Mouse (Mus musculus): ENCODE results near the gene Cbx2. TPM values are rescaled to one million over a fixed set of nuclear protein-coding genes. Genes with fewer than 3 reads are reported as not detected.

The Cbx2 gene
- total and polyA plus RNA-seq, 2 experiments, result 2.9 to 3.9 TPM

- WGBS, result 4% methylated on average over 58 of the region's 58 CpGs
- TF ChIP-seq CTCF (IDR thresholded peaks at IDR 0.05; ENCODE audit: low read depth, low read length), result peak; percentile 57
- TF ChIP-seq POLR2A (IDR thresholded peaks at IDR 0.05; ENCODE audit: extremely low read depth, insufficient read depth, low read length), result no peak
- no peak overlapping the region for H3K27ac ChIP-seq (replicated peaks; ENCODE audit: insufficient read depth, low read depth, low read length)
- H3K27me3 ChIP-seq (ENCODE audit: control insufficient read depth, insufficient read depth, low read length), result peaks cover 16% of the 10 kb centered on the region; the same call in 1 of the 2 replicates
- no peaks in the 10 kb centered on the region for H3K79me2 ChIP-seq (ENCODE audit: control insufficient read depth, insufficient read depth, low read length)
- no peak for DNase-seq (ENCODE audit: extremely low read depth, low read depth, low spot score)
- H3K4me1 ChIP-seq (ENCODE audit: control insufficient read depth, insufficient read depth, low read length), result no peaks in the 10 kb centered on the region
- no peak overlapping the region for H3K9ac ChIP-seq (ENCODE audit: low read depth, low read length)
- no peak overlapping the region for H3K4me3 ChIP-seq (ENCODE audit: insufficient read depth, low read depth, low read length)
- no peaks in the 10 kb centered on the region for H3K36me3 ChIP-seq (ENCODE audit: control insufficient read depth, insufficient read depth, low read length)
Observed at GRCm38 (mm10) chr11:119058041-119058995, 35.6 kb downstream of the Cbx2 start.

GRCm38 (mm10) chr11:119059256-119059655 is 36.5 kb downstream of the Cbx2 start:
- H3K36me3 ChIP-seq (ENCODE audit: control insufficient read depth, insufficient read depth, low read length), result no peaks in the 10 kb centered on the region
- no peak overlapping the region for H3K4me3 ChIP-seq (ENCODE audit: insufficient read depth, low read depth, low read length)
- TF ChIP-seq CTCF (IDR thresholded peaks at IDR 0.05; ENCODE audit: low read depth, low read length) (no peak), POLR2A (IDR thresholded peaks at IDR 0.05; ENCODE audit: extremely low read depth, insufficient read depth, low read length) (no peak)
- no peak overlapping the region for H3K9ac ChIP-seq (ENCODE audit: low read depth, low read length)
- no peaks in the 10 kb centered on the region for H3K79me2 ChIP-seq (ENCODE audit: control insufficient read depth, insufficient read depth, low read length)
- 27% methylated on average over 3 of the region's 3 CpGs for WGBS
- DNase-seq (ENCODE audit: extremely low read depth, low read depth, low spot score), result no peak
- no peak overlapping the region for H3K27ac ChIP-seq (replicated peaks; ENCODE audit: insufficient read depth, low read depth, low read length)
- H3K27me3 ChIP-seq (ENCODE audit: control insufficient read depth, insufficient read depth, low read length), result peaks cover 13% of the 10 kb centered on the region; the same call in 1 of the 2 replicates
- H3K4me1 ChIP-seq (ENCODE audit: control insufficient read depth, insufficient read depth, low read length), result no peaks in the 10 kb centered on the region

GRCm38 (mm10) chr11:119066841-119067240 is 44.1 kb downstream of the Cbx2 start:
- TF ChIP-seq CTCF (IDR thresholded peaks at IDR 0.05; ENCODE audit: low read depth, low read length), result no peak
- TF ChIP-seq POLR2A (IDR thresholded peaks at IDR 0.05; ENCODE audit: extremely low read depth, insufficient read depth, low read length), result no peak
- no peaks in the 10 kb centered on the region for H3K79me2 ChIP-seq (ENCODE audit: control insufficient read depth, insufficient read depth, low read length)
- H3K4me1 ChIP-seq (ENCODE audit: control insufficient read depth, insufficient read depth, low read length), result no peaks in the 10 kb centered on the region
- H3K9ac ChIP-seq (ENCODE audit: low read depth, low read length), result no peak overlapping the region
- no peaks in the 10 kb centered on the region for H3K36me3 ChIP-seq (ENCODE audit: control insufficient read depth, insufficient read depth, low read length)
- H3K27me3 ChIP-seq (ENCODE audit: control insufficient read depth, insufficient read depth, low read length), result no peaks in the 10 kb centered on the region
- WGBS, result 90% methylated on average over 8 of the region's 8 CpGs
- H3K27ac ChIP-seq (replicated peaks; ENCODE audit: insufficient read depth, low read depth, low read length), result no peak overlapping the region
- DNase-seq (ENCODE audit: extremely low read depth, low read depth, low spot score), result no peak
- no peak overlapping the region for H3K4me3 ChIP-seq (ENCODE audit: insufficient read depth, low read depth, low read length)

- DNase-seq (ENCODE audit: extremely low read depth, low read depth, low spot score), result no peak
- H3K9ac ChIP-seq (ENCODE audit: low read depth, low read length), result no peak overlapping the region
- 74% methylated on average over 7 of the region's 7 CpGs for WGBS
- no peak overlapping the region for H3K4me3 ChIP-seq (ENCODE audit: insufficient read depth, low read depth, low read length)
- TF ChIP-seq POLR2A (IDR thresholded peaks at IDR 0.05; ENCODE audit: extremely low read depth, insufficient read depth, low read length), result no peak
- TF ChIP-seq CTCF (IDR thresholded peaks at IDR 0.05; ENCODE audit: low read depth, low read length), result no peak
- H3K4me1 ChIP-seq (ENCODE audit: control insufficient read depth, insufficient read depth, low read length), result no peaks in the 10 kb centered on the region
- H3K79me2 ChIP-seq (ENCODE audit: control insufficient read depth, insufficient read depth, low read length), result no peaks in the 10 kb centered on the region
- H3K27me3 ChIP-seq (ENCODE audit: control insufficient read depth, insufficient read depth, low read length), result no peaks in the 10 kb centered on the region
- no peaks in the 10 kb centered on the region for H3K36me3 ChIP-seq (ENCODE audit: control insufficient read depth, insufficient read depth, low read length)
- H3K27ac ChIP-seq (replicated peaks; ENCODE audit: insufficient read depth, low read depth, low read length), result no peak overlapping the region
Observed at GRCm38 (mm10) chr11:119072239-119072638, 49.5 kb downstream of the Cbx2 start.

GRCm38 (mm10) chr11:119072986-119073385 is 50.2 kb downstream of the Cbx2 start:
- TF ChIP-seq POLR2A (IDR thresholded peaks at IDR 0.05; ENCODE audit: extremely low read depth, insufficient read depth, low read length) (no peak), CTCF (IDR thresholded peaks at IDR 0.05; ENCODE audit: low read depth, low read length) (no peak)
- no peak for DNase-seq (ENCODE audit: extremely low read depth, low read depth, low spot score)
- Histone ChIP-seq H3K4me1 (ENCODE audit: control insufficient read depth, insufficient read depth, low read length) (no peaks in the 10 kb centered on the region), H3K36me3 (ENCODE audit: control insufficient read depth, insufficient read depth, low read length) (no peaks in the 10 kb centered on the region), H3K4me3 (ENCODE audit: insufficient read depth, low read depth, low read length) (no peak overlapping the region), H3K9ac (ENCODE audit: low read depth, low read length) (no peak overlapping the region), H3K79me2 (ENCODE audit: control insufficient read depth, insufficient read depth, low read length) (no peaks in the 10 kb centered on the region), H3K27me3 (ENCODE audit: control insufficient read depth, insufficient read depth, low read length) (no peaks in the 10 kb centered on the region), H3K27ac (replicated peaks; ENCODE audit: insufficient read depth, low read depth, low read length) (no peak overlapping the region)
- WGBS, result 87% methylated on average over 6 of the region's 6 CpGs

Data from liver, adult 2 months (tissue).